Mouse (Mus musculus) left cerebral cortex, adult 6 months (tissue): ENCODE data around the gene Armcx4. TPM values are rescaled to one million over a fixed set of nuclear protein-coding genes. Genes with fewer than 3 reads are reported as not detected.

Source experiments
- long read RNA-seq, 2 experiments: library from polyadenylated mRNA; unstranded; transcript quantifications; one replicate each; pipeline ENCODE4 v2.0.0; 2019 to 2020
- polyA plus RNA-seq: library from polyadenylated mRNA; unstranded; fragments of <200 nt; fragmentation: Nextera tagmentation; gene quantifications from 2 replicates; pipeline ENCODE4 v1.2.3, GENCODE M21; 2021

Gene Armcx4
- polyA plus RNA-seq, result 1.1 and 1.3 TPM in 2 replicates
- long read RNA-seq, experiment 1, partial matches to known transcripts, result 1 of 6 reads
- long read RNA-seq, experiment 1, other reads (novel, unspliced or antisense), result 5 of 6 reads
- long read RNA-seq, experiment 2, partial matches to known transcripts, result 0 of 3 reads
- long read RNA-seq, experiment 2, other reads (novel, unspliced or antisense), result 3 of 3 reads

DNA sequence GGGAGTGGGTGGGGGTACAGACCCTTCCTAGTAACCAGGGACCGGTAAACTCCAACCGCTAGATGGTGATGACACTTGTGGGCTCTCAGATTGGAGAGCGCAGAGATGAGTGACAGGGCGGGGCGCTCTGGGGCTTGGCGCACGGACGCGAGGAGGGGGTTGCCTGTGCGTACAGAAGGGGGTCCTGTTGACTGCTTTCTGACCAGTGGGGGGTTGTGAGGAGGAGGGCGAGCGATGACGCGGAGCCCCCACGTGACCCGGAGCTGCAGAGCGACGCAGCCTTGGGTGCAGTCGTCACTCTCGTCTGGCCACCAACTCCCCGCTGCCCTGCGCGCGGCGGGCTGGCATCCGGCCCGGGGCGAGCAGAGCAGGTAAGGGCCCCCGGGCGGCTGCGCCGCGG lies at the start of gene Armcx4:
Armcx4 (plus strand) TSS at position 253 of the 400 bp plus-strand sequence.

DNA sequence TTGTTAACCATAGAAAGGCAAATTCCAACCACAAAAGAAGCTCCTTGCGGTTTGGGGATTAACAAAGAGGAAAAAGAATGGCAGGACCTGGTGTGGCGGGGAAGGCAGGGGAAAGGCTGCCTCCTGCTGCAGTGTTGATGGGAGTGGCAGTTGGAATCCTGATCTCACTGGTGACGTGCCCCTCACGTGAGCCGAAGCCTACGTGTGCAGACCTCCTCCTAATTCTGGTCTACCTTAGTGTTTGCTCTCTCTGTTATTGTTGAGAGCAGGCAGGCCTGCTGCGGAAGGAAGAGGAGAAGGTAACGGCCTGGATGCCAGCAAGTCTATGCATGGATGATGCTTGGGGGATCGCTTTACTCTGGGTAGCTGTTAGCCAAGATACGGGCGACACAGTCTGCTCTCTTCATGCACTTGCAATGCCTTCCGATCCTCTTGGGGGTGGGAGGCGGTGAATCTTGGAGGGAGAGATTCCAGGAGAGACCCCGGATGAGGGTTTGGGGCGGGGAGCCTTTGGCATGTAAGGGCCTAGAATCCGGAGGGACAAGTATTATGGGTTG lies 31.5 kb downstream of the Armcx4 start, which contains the start of gene Armcx1:
Armcx1 (plus strand) TSS at position 212 of the 557 bp plus-strand sequence.

Other genes starting within 250 kb of the Armcx4 start
- 0.21 TPM in 1 of 2 replicates, not detected in the other for gene Taf7l, start 210.0 kb upstream of the Armcx4 start, polyA plus RNA-seq
- 25.6 and 26.3 TPM in 2 replicates for gene Timm8a1, start 144.7 kb upstream of the Armcx4 start, polyA plus RNA-seq
- gene Btk, start 102.9 kb upstream of the Armcx4 start, polyA plus RNA-seq, result 0.49 and 0.53 TPM in 2 replicates
- 1,174 and 1,311 TPM in 2 replicates for gene Rpl36a, start 100.9 kb upstream of the Armcx4 start, polyA plus RNA-seq
- 1.9 and 3.5 TPM in 2 replicates for gene Gla, start 85.4 kb upstream of the Armcx4 start, polyA plus RNA-seq
- gene Hnrnph2, start 85.3 kb upstream of the Armcx4 start, polyA plus RNA-seq, result 78.8 and 104 TPM in 2 replicates
- 39.9 and 48.8 TPM in 2 replicates for gene Armcx1, start 31.4 kb downstream of the Armcx4 start, polyA plus RNA-seq
- gene Armcx6, start 64.9 kb downstream of the Armcx4 start, polyA plus RNA-seq, result 3.1 and 3.2 TPM in 2 replicates
- gene Armcx3, start 70.1 kb downstream of the Armcx4 start, polyA plus RNA-seq, result 41.7 and 56.6 TPM in 2 replicates
- gene Armcx2, start 122.7 kb downstream of the Armcx4 start, polyA plus RNA-seq, result 15.1 and 18.3 TPM in 2 replicates